Mouse (Mus musculus) heart, adult 2 months (tissue): ENCODE results near the gene Atg9a.

ENCODE experiments used
- EP300 ChIP-seq: fragments of 200-500 bp; IDR thresholded peaks from 2 replicates; pipeline ENCODE4 v1.6.1; 2011; ENCODE audit warnings: low read depth, low read length, control low read depth; ENCODE audit not compliant: insufficient read depth
- POLR2A ChIP-seq: fragments of 200-500 bp; IDR thresholded peaks from 2 replicates; pipeline ENCODE4 v1.6.1; 2011; ENCODE audit warnings: mild to moderate bottlenecking, low read depth, low read length, control low read depth; ENCODE audit not compliant: insufficient read depth

DNA sequence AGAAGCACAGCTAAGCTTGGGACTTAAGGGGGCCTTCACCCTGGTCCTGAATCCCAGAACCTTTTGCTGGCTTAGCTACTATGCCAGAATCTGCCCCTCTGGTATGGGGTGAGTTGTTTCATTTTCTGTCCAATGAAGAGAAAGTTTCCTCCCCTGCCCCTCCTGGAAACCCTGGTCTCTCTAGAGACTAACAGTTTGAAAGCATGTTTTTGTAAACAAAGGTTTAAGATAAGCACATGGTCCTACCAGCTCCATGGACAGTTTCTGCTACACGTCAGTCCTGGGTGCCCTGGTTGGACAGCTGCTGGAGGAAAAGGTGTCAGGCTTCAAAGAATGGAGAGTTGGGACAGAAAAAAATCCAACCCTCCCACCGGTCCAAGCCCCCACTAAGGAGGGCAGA is 1.4 kb downstream of the Atg9a start:
- no peak for TF ChIP-seq POLR2A
- no peak for TF ChIP-seq EP300
